Mouse (Mus musculus): ENCODE data around the gene Arhgap23. TPM values are rescaled to one million over a fixed set of nuclear protein-coding genes. Genes with fewer than 3 reads are reported as not detected.

Gene Arhgap23
- polyA plus RNA-seq (2015; fragmentation: Nextera tagmentation; extraction: Ambion mirVana): 6.6 and 6.7 TPM in 2 replicates

- H3K9me3 ChIP-seq: no peaks in the 10 kb centered on the region
- peaks cover 31% of the 10 kb centered on the region for H3K27me3 ChIP-seq
- ATAC-seq (ENCODE audit: low FRiP score): no peak; the same call in 1 of the 2 replicates
- peak within 1 kb of the TSS; percentile 57 for H3K4me2 ChIP-seq
- peak within 1 kb of the TSS; percentile 67 for H3K9ac ChIP-seq
- WGBS: under 1% methylated on average over 29 of the region's 29 CpGs
- peak within 1 kb of the TSS; percentile 46 for H3K4me3 ChIP-seq
- peak within 1 kb of the TSS; percentile 52; the same call in 1 of the 2 replicates for H3K27ac ChIP-seq
- no peaks in the 10 kb centered on the region for H3K36me3 ChIP-seq
- peaks cover 33% of the 10 kb centered on the region for H3K4me1 ChIP-seq (replicated peaks)
Measured at GRCm38 (mm10) chr11:97415330-97415711, at the start of gene Arhgap23. Arhgap23 (plus strand) TSS chr11:97415533.

GRCm38 (mm10) chr11:97365556-97365955 is 49.8 kb upstream of the Arhgap23 start:
- Histone ChIP-seq H3K9me3 (no peaks in the 10 kb centered on the region), H3K27me3 (no peaks in the 10 kb centered on the region), H3K4me3 (peak overlapping the region; percentile 100), H3K27ac (peak overlapping the region; percentile 60), H3K4me2 (peak overlapping the region; percentile 98), H3K4me1 (replicated peaks) (peaks cover 57% of the 10 kb centered on the region), H3K9ac (peak overlapping the region; percentile 100), H3K36me3 (0 out of 2 replicates have a peak, but pooled peaks cover 4% of the 10 kb centered on the region)
- WGBS: 73% methylated on average over 1 of the region's 1 CpGs
- ATAC-seq (ENCODE audit: low FRiP score): no peak

GRCm38 (mm10) chr11:97368501-97368900 is 46.8 kb upstream of the Arhgap23 start:
- no peak for ATAC-seq (ENCODE audit: low FRiP score)
- 92% methylated on average over 5 of the region's 5 CpGs for WGBS

GRCm38 (mm10) chr11:97370329-97371091 is 44.8 kb upstream of the Arhgap23 start:
- no peak overlapping the region for H3K9ac ChIP-seq
- no peak for ATAC-seq (ENCODE audit: low FRiP score)
- WGBS: 80% methylated on average over 7 of the region's 7 CpGs
- peaks cover 34% of the 10 kb centered on the region for H3K4me1 ChIP-seq (replicated peaks)
- H3K9me3 ChIP-seq: no peaks in the 10 kb centered on the region
- peaks cover 24% of the 10 kb centered on the region for H3K36me3 ChIP-seq
- H3K27me3 ChIP-seq: no peaks in the 10 kb centered on the region
- no peak overlapping the region for H3K4me2 ChIP-seq
- H3K27ac ChIP-seq: peak overlapping the region; percentile 40; the same call in 1 of the 2 replicates
- H3K4me3 ChIP-seq: no peak overlapping the region

More at GRCm38 (mm10) chr11:97368501-97368900, 46.8 kb upstream of the Arhgap23 start:
- no peaks in the 10 kb centered on the region for H3K9me3 ChIP-seq
- no peak overlapping the region for H3K27ac ChIP-seq
- no peak overlapping the region for H3K4me3 ChIP-seq
- H3K27me3 ChIP-seq: no peaks in the 10 kb centered on the region
- H3K36me3 ChIP-seq: peaks cover 9% of the 10 kb centered on the region; the same call in 1 of the 2 replicates
- H3K4me2 ChIP-seq: no peak overlapping the region
- no peak overlapping the region for H3K9ac ChIP-seq
- H3K4me1 ChIP-seq (replicated peaks): peaks cover 54% of the 10 kb centered on the region

GRCm38 (mm10) chr11:97372159-97372864 is 43.0 kb upstream of the Arhgap23 start:
- Histone ChIP-seq H3K4me2 (no peak overlapping the region), H3K9ac (0 out of 2 replicates have a peak overlapping the region, but pooled peaks have one; percentile 13), H3K27me3 (no peaks in the 10 kb centered on the region), H3K36me3 (peaks cover 42% of the 10 kb centered on the region), H3K9me3 (no peaks in the 10 kb centered on the region), H3K4me1 (replicated peaks) (peaks cover 18% of the 10 kb centered on the region), H3K4me3 (no peak overlapping the region), H3K27ac (0 out of 2 replicates have a peak overlapping the region, but pooled peaks have one; percentile 8)
- WGBS: 91% methylated on average over 6 of the region's 6 CpGs
- no peak for ATAC-seq (ENCODE audit: low FRiP score)

GRCm38 (mm10) chr11:97373402-97373801 is 41.9 kb upstream of the Arhgap23 start:
- ATAC-seq (ENCODE audit: low FRiP score): no peak
- Histone ChIP-seq H3K4me1 (replicated peaks) (peaks cover 13% of the 10 kb centered on the region), H3K27me3 (no peaks in the 10 kb centered on the region), H3K9ac (no peak overlapping the region), H3K4me2 (no peak overlapping the region), H3K4me3 (no peak overlapping the region), H3K36me3 (peaks cover 49% of the 10 kb centered on the region), H3K27ac (no peak overlapping the region), H3K9me3 (no peaks in the 10 kb centered on the region)
- WGBS: 92% methylated on average over 2 of the region's 2 CpGs

- 86% methylated on average over 3 of the region's 3 CpGs for WGBS
- no peaks in the 10 kb centered on the region for H3K27me3 ChIP-seq
- no peak overlapping the region for H3K4me2 ChIP-seq
- H3K4me3 ChIP-seq: no peak overlapping the region
- peaks cover 85% of the 10 kb centered on the region for H3K36me3 ChIP-seq
- H3K4me1 ChIP-seq (replicated peaks): no peaks in the 10 kb centered on the region
- ATAC-seq (ENCODE audit: low FRiP score): no peak
- H3K9ac ChIP-seq: no peak overlapping the region
- H3K27ac ChIP-seq: no peak overlapping the region
- no peaks in the 10 kb centered on the region for H3K9me3 ChIP-seq
Measured at GRCm38 (mm10) chr11:97380036-97380435, 35.3 kb upstream of the Arhgap23 start.

GRCm38 (mm10) chr11:97383017-97383416 is 32.3 kb upstream of the Arhgap23 start:
- Histone ChIP-seq H3K27me3 (no peaks in the 10 kb centered on the region), H3K4me3 (no peak overlapping the region), H3K9ac (no peak overlapping the region), H3K36me3 (peaks cover 76% of the 10 kb centered on the region), H3K9me3 (no peaks in the 10 kb centered on the region), H3K27ac (no peak overlapping the region), H3K4me1 (replicated peaks) (no peaks in the 10 kb centered on the region), H3K4me2 (no peak overlapping the region)
- ATAC-seq (ENCODE audit: low FRiP score): no peak
- WGBS: 92% methylated on average over 2 of the region's 2 CpGs

- Histone ChIP-seq H3K36me3 (peaks cover 74% of the 10 kb centered on the region), H3K9ac (no peak overlapping the region), H3K27ac (no peak overlapping the region), H3K4me2 (no peak overlapping the region), H3K4me3 (no peak overlapping the region), H3K9me3 (no peaks in the 10 kb centered on the region), H3K4me1 (replicated peaks) (no peaks in the 10 kb centered on the region), H3K27me3 (no peaks in the 10 kb centered on the region)
- ATAC-seq (ENCODE audit: low FRiP score): no peak
- 63% methylated on average over 2 of the region's 2 CpGs for WGBS
Measured at GRCm38 (mm10) chr11:97383764-97384163, 31.6 kb upstream of the Arhgap23 start.

- 97% methylated on average over 2 of the region's 2 CpGs for WGBS
- Histone ChIP-seq H3K4me2 (no peak overlapping the region), H3K9me3 (no peaks in the 10 kb centered on the region), H3K27me3 (no peaks in the 10 kb centered on the region), H3K4me3 (no peak overlapping the region), H3K27ac (no peak overlapping the region), H3K36me3 (peaks cover 87% of the 10 kb centered on the region), H3K4me1 (replicated peaks) (peaks cover 11% of the 10 kb centered on the region; the same call in 1 of the 2 replicates), H3K9ac (no peak overlapping the region)
- no peak for ATAC-seq (ENCODE audit: low FRiP score)
Measured at GRCm38 (mm10) chr11:97387811-97388210, 27.5 kb upstream of the Arhgap23 start.

- peaks cover 87% of the 10 kb centered on the region for H3K36me3 ChIP-seq
- WGBS: 91% methylated on average over 8 of the region's 8 CpGs
- ATAC-seq (ENCODE audit: low FRiP score): no peak
- H3K9ac ChIP-seq: no peak overlapping the region
- no peaks in the 10 kb centered on the region for H3K9me3 ChIP-seq
- no peaks in the 10 kb centered on the region for H3K27me3 ChIP-seq
- no peak overlapping the region for H3K4me2 ChIP-seq
- H3K4me3 ChIP-seq: no peak overlapping the region
- no peak overlapping the region for H3K27ac ChIP-seq
- H3K4me1 ChIP-seq (replicated peaks): peaks cover 11% of the 10 kb centered on the region; the same call in 1 of the 2 replicates
Measured at GRCm38 (mm10) chr11:97389127-97389526, 26.2 kb upstream of the Arhgap23 start.

GRCm38 (mm10) chr11:97393658-97394057 is 21.7 kb upstream of the Arhgap23 start:
- 80% methylated on average over 11 of the region's 11 CpGs for WGBS
- Histone ChIP-seq H3K27ac (no peak overlapping the region), H3K4me2 (no peak overlapping the region), H3K4me1 (replicated peaks) (peaks cover 11% of the 10 kb centered on the region; the same call in 1 of the 2 replicates), H3K4me3 (no peak overlapping the region), H3K36me3 (peaks cover 81% of the 10 kb centered on the region), H3K9ac (no peak overlapping the region), H3K27me3 (no peaks in the 10 kb centered on the region), H3K9me3 (no peaks in the 10 kb centered on the region)
- ATAC-seq (ENCODE audit: low FRiP score): no peak
